10 mouse cellular contexts compared by ENCODE assay signal in the genomic region with DNA sequence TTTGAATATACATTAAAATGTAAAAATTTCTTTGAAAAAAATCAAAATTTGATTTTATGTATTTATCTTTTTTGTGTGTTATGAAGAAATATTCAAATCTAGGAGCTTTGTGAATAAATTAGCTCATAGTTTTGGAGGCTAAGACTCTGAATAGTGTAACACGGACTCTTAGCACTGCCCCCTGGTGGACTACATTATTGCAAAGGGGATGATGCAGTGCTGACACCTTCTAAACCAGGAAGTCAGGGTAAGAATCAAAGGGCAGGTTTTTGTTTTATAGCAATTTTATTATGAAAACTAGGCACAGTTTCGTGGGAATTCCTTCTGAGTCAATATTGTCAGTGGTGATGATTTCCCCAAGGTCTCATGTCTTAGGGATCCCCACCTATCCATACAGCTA.
DNase-seq lines count a peak whose midpoint lies in the region; ATAC-seq and TF ChIP-seq lines count a peak whose summit lies in the region.
"Had no signal": no experiment of that assay in that cellular context is flagged by ENCODE, and none has a peak within 500 bp of the region (broad histone marks: within the 10 kb centered on the region; RNA-seq: fewer than 3 reads in every experiment).

No protein-coding gene starts in this region.

- ATAC-seq in forebrain, embryonic 14.5 days: no peak
- ATAC-seq in forebrain, embryonic 12.5 days (ENCODE audit: low FRiP score): no peak
- ATAC-seq in liver, postnatal 0 days: no peak
- ATAC-seq in liver, embryonic 12.5 days: no peak
- ATAC-seq in embryonic facial prominence, embryonic 14.5 days (ENCODE audit: low read depth): no peak

- no peaks in the 10 kb centered on the region for H3K4me1 ChIP-seq in forebrain, embryonic 14.5 days (ENCODE audit: control insufficient read depth, insufficient read depth, low read length)
- H3K4me1 ChIP-seq in forebrain, embryonic 12.5 days: no peaks in the 10 kb centered on the region
- no peaks in the 10 kb centered on the region for H3K4me1 ChIP-seq in liver, postnatal 0 days (ENCODE audit: insufficient read depth)
- H3K4me1 ChIP-seq in liver, embryonic 12.5 days: no peaks in the 10 kb centered on the region
- no peaks in the 10 kb centered on the region for H3K4me1 ChIP-seq in ES-E14 (ENCODE audit: control insufficient read depth in 2 of 2, insufficient read depth in 2 of 2, low read length in 2 of 2, poor library complexity in 1 of 2)
- H3K4me1 ChIP-seq in embryonic facial prominence, embryonic 14.5 days (ENCODE audit: control insufficient read depth, insufficient read depth, low read length): no peaks in the 10 kb centered on the region
- H3K4me1 ChIP-seq: hindbrain, embryonic 15.5 days; stomach, embryonic 15.5 days had no signal

- no peak overlapping the region for H3K27ac ChIP-seq in forebrain, embryonic 14.5 days (ENCODE audit: low read depth, low read length)
- H3K27ac ChIP-seq in forebrain, embryonic 12.5 days: no peak overlapping the region
- H3K27ac ChIP-seq in liver, postnatal 0 days (ENCODE audit: low read depth): no peak overlapping the region
- H3K27ac ChIP-seq in liver, embryonic 12.5 days: no peak overlapping the region
- H3K27ac ChIP-seq in ES-E14 (ENCODE audit: insufficient read depth, low read depth, low read length, poor library complexity, severe bottlenecking): no peak overlapping the region
- no peak overlapping the region for H3K27ac ChIP-seq in embryonic facial prominence, embryonic 14.5 days (replicated peaks; ENCODE audit: low read depth, low read length)
- H3K27ac ChIP-seq: hindbrain, embryonic 15.5 days; stomach, embryonic 15.5 days had no signal

- TF ChIP-seq CTCF in liver, postnatal 0 days (IDR thresholded peaks at IDR 0.05; ENCODE audit: low read depth): peak; percentile 25; the same call in 1 of the 2 replicates

- no peak overlapping the region for H3K9ac ChIP-seq in forebrain, embryonic 14.5 days (ENCODE audit: low read length)
- no peak overlapping the region for H3K9ac ChIP-seq in forebrain, embryonic 12.5 days
- H3K9ac ChIP-seq in liver, postnatal 0 days (replicated peaks): no peak overlapping the region
- H3K9ac ChIP-seq in liver, embryonic 12.5 days: no peak overlapping the region
- H3K9ac ChIP-seq in ES-E14 (ENCODE audit: insufficient read depth, low read depth, low read length, poor library complexity, severe bottlenecking): no peak overlapping the region
- no peak overlapping the region for H3K9ac ChIP-seq in embryonic facial prominence, embryonic 14.5 days (ENCODE audit: low read depth, low read length)
- H3K9ac ChIP-seq: hindbrain, embryonic 15.5 days; stomach, embryonic 15.5 days had no signal

- in situ Hi-C loops in ES-E14 (cut with MboI; ENCODE audit: low sequenced_read_pairs in 2 of 2, unreplicated experiment in 2 of 2): no loop called here

- WGBS in forebrain, embryonic 14.5 days: 82% methylated on average over 2 of the region's 2 CpGs
- WGBS in forebrain, embryonic 12.5 days: 78% methylated on average over 2 of the region's 2 CpGs
- WGBS in liver, postnatal 0 days (ENCODE audit: insufficient replicate concordance): 53% methylated on average over 2 of the region's 2 CpGs
- WGBS in liver, embryonic 12.5 days (ENCODE audit: insufficient replicate concordance): 45% methylated on average over 2 of the region's 2 CpGs
- WGBS in embryonic facial prominence, embryonic 14.5 days: 74% methylated on average over 2 of the region's 2 CpGs

- H3K9me3 ChIP-seq in forebrain, embryonic 14.5 days (replicated peaks; ENCODE audit: control insufficient read depth, low read length): no peaks in the 10 kb centered on the region
- no peaks in the 10 kb centered on the region for H3K9me3 ChIP-seq in forebrain, embryonic 12.5 days
- no peaks in the 10 kb centered on the region for H3K9me3 ChIP-seq in liver, postnatal 0 days (ENCODE audit: low read length)
- no peaks in the 10 kb centered on the region for H3K9me3 ChIP-seq in liver, embryonic 12.5 days (replicated peaks)
- no peaks in the 10 kb centered on the region for H3K9me3 ChIP-seq in ES-E14 (ENCODE audit: control insufficient read depth, insufficient read depth, low read depth, low read length)
- no peaks in the 10 kb centered on the region for H3K9me3 ChIP-seq in embryonic facial prominence, embryonic 14.5 days (ENCODE audit: control insufficient read depth, low read length)
- H3K9me3 ChIP-seq: hindbrain, embryonic 15.5 days; stomach, embryonic 15.5 days had no signal

- no peak overlapping the region for H3K4me2 ChIP-seq in forebrain, embryonic 14.5 days (ENCODE audit: low read length)
- H3K4me2 ChIP-seq in forebrain, embryonic 12.5 days: no peak overlapping the region
- no peak overlapping the region for H3K4me2 ChIP-seq in liver, postnatal 0 days (ENCODE audit: low read depth, low read length)
- no peak overlapping the region for H3K4me2 ChIP-seq in liver, embryonic 12.5 days
- H3K4me2 ChIP-seq in embryonic facial prominence, embryonic 14.5 days (ENCODE audit: low read depth, low read length): no peak overlapping the region
- H3K4me2 ChIP-seq: hindbrain, embryonic 15.5 days; stomach, embryonic 15.5 days had no signal

- H3K36me3 ChIP-seq in forebrain, embryonic 14.5 days (ENCODE audit: control insufficient read depth, insufficient read depth, low read length): no peaks in the 10 kb centered on the region
- no peaks in the 10 kb centered on the region for H3K36me3 ChIP-seq in forebrain, embryonic 12.5 days (replicated peaks)
- no peaks in the 10 kb centered on the region for H3K36me3 ChIP-seq in liver, postnatal 0 days (replicated peaks; ENCODE audit: insufficient read depth, low read length)
- no peaks in the 10 kb centered on the region for H3K36me3 ChIP-seq in liver, embryonic 12.5 days
- no peaks in the 10 kb centered on the region for H3K36me3 ChIP-seq in ES-E14 (ENCODE audit: control insufficient read depth, insufficient read depth, low read length, poor library complexity, severe bottlenecking)
- no peaks in the 10 kb centered on the region for H3K36me3 ChIP-seq in embryonic facial prominence, embryonic 14.5 days (ENCODE audit: control insufficient read depth, insufficient read depth, low read length)
- H3K36me3 ChIP-seq: hindbrain, embryonic 15.5 days; stomach, embryonic 15.5 days had no signal

- TF ChIP-seq EP300 in liver, postnatal 0 days (IDR thresholded peaks at IDR 0.05; ENCODE audit: low read depth): no peak

- peak; percentile 1 for DNase-seq in forebrain, embryonic 14.5 days (ENCODE audit: low spot score)
- no peak for DNase-seq in liver, postnatal 0 days
- peak; percentile 8 for DNase-seq in ES-E14 (ENCODE audit: low read depth, low spot score)
- peak; percentile 1 for DNase-seq in embryonic facial prominence, embryonic 14.5 days (ENCODE audit: low spot score)
- no peak for DNase-seq in MN1 (ENCODE audit: low spot score)
- DNase-seq in cerebellum, postnatal 36 days: no peak

- H3K27me3 ChIP-seq in forebrain, embryonic 14.5 days (replicated peaks; ENCODE audit: control insufficient read depth, insufficient read depth, low read length): no peaks in the 10 kb centered on the region
- H3K27me3 ChIP-seq in forebrain, embryonic 12.5 days: no peaks in the 10 kb centered on the region
- no peaks in the 10 kb centered on the region for H3K27me3 ChIP-seq in liver, postnatal 0 days (ENCODE audit: insufficient read depth, low read length)
- H3K27me3 ChIP-seq in liver, embryonic 12.5 days (replicated peaks): no peaks in the 10 kb centered on the region
- H3K27me3 ChIP-seq in embryonic facial prominence, embryonic 14.5 days (replicated peaks; ENCODE audit: control insufficient read depth, insufficient read depth, low read length): no peaks in the 10 kb centered on the region
- H3K27me3 ChIP-seq: hindbrain, embryonic 15.5 days; stomach, embryonic 15.5 days had no signal

- no peak overlapping the region for H3K4me3 ChIP-seq in forebrain, embryonic 14.5 days (ENCODE audit: low read depth, low read length)
- no peak overlapping the region for H3K4me3 ChIP-seq in forebrain, embryonic 12.5 days (replicated peaks)
- no peak overlapping the region for H3K4me3 ChIP-seq in liver, postnatal 0 days (ENCODE audit: low read depth, low read length)
- no peak overlapping the region for H3K4me3 ChIP-seq in liver, embryonic 12.5 days
- H3K4me3 ChIP-seq in ES-E14 (ENCODE audit: insufficient read depth in 1 of 2, low read depth in 1 of 2, low read length in 2 of 2, poor library complexity in 1 of 2, severe bottlenecking in 1 of 2): no peak overlapping the region
- no peak overlapping the region for H3K4me3 ChIP-seq in embryonic facial prominence, embryonic 14.5 days (ENCODE audit: low read depth, low read length)
- H3K4me3 ChIP-seq: hindbrain, embryonic 15.5 days; stomach, embryonic 15.5 days had no signal

TF ChIP-seq in ES-E14, 5 proteins besides CTCF, POLR2A, EP300 and RAD21:
- TF ChIP-seq MAFK (IDR thresholded peaks at IDR 0.05; ENCODE audit: insufficient read depth, low read depth, low read length) (no peak), ZC3H11A (IDR thresholded peaks at IDR 0.05; ENCODE audit: borderline replicate concordance, low read depth, low read length) (no peak), HCFC1 (IDR thresholded peaks at IDR 0.05; ENCODE audit: borderline replicate concordance, insufficient read depth, low read length) (no peak), ZNF384 (IDR thresholded peaks at IDR 0.05; ENCODE audit: low read depth, low read length) (no peak), CHD2 (IDR thresholded peaks at IDR 0.05; ENCODE audit: low read depth, low read length) (no peak)
TF ChIP-seq in ES-E14: peak in this region for 0.

Comparison
In these comparisons a context has a peak if more than half of its experiments do, and no peak if none do; other contexts are left out.
1. DNase-seq: peak in forebrain, embryonic 14.5 days (single experiment), ES-E14 (single experiment) and embryonic facial prominence, embryonic 14.5 days (single experiment); none in liver, postnatal 0 days (single experiment), MN1 (single experiment) and cerebellum, postnatal 36 days (0 of 2).